Mouse (Mus musculus) spleen, embryonic (tissue): Measurements from ENCODE around the gene Emc8.

Source experiments
- CTCF ChIA-PET: fragments of 350-600 bp; sonication (Branson Sonifier 250); formaldehyde crosslinking; loops from one replicate; lab custom pipeline; 2022; lab: Charles Lee

The Emc8 gene

DNA sequence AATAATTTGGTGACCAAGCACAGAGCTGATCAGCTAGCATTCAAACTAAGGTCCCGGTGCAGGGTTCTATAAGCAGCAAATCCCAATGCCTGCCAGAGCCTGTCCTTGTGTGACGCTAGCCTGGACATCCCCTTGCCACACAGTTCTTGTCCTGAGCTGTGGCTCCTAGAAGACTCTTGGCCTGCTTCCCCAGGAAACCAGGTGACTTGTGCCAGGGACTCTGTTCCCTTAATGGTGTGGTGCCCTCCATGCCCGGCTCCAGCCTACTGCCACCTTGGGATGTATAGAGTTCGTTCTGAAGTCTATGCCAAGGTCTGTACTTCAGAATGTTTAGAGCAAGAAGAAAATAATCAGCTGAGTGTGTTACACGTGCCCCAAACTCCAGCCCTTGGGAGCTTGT is 18.2 kb upstream of the Emc8 start:
- CTCF ChIA-PET, result interaction anchor here (0.6 to 1.1 kb wide), 4 partner anchors 12 to 110 kb away, joined by 3 to 7 read pairs (median 4); no protein-coding TSS in a partner anchor

DNA sequence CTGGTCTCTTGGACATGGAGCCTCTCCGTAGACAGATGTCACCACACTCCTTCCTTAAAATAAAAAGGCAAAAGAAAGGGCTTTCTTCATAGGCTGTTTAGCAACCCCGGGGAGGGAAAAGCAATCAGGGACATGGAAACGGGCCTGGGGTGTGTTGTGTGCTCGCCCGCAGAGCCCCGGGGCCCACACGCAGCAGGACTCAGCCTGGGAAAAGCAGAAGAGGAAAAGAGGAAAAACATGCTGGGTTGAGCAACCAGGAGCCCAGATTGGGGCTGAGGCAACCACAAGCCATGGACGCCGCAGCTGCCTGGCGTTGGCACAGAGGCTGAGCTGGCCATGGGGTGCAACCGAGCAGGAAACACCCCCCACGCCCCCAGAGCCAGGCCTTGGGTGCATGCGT is 17.7 kb upstream of the Emc8 start:
- CTCF ChIA-PET, result interaction anchor here (1.0 to 1.8 kb wide), 3 partner anchors 12 to 110 kb away, joined by 3 to 7 read pairs (median 4); no protein-coding TSS in a partner anchor

DNA sequence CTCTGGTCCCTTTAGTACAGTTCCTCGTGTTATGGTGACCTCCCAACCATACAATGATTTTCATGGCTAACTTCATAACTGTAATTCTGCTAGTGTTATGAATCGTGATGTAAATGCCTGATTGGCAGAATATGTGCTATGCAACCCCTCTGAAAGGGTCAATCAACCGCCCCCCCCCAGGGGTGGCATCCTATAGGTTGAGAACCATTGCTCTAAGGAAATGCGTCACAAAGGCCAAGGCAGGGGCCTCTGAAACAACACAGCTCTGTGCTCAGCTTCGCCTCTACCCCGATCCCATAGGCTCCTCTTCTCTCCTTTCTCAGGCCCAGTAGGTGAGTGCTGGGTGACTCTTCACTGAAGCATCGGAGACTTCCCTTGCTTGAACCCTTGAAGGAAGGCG is 17.2 kb upstream of the Emc8 start:
- CTCF ChIA-PET, result interaction anchor here (0.5 to 1.8 kb wide), 2 partner anchors 86 to 111 kb away, joined by 4 read pairs; no protein-coding TSS in a partner anchor

DNA sequence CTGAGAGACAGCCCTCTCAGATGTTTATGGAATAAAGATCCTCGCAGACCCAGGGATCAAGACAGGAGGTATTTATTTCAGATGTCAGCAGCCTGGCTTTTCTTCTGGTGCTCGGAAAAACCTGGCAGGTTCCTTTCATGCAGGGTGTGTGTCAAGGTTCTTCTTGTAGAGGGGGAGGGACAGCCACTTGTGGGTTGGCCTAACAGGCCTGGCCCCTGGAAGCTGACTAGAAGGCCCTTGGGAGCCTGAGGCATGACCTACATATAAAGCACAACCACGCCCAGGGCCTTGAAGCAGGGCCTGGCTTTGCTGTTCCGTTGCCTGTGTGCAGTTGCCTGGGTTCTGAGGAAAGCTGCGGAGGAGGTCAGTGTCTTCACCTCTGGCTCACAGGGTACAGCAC is 16.7 kb upstream of the Emc8 start:
- CTCF ChIA-PET, result interaction anchor here (0.5 to 1.8 kb wide), 2 partner anchors 85 to 111 kb away, joined by 4 read pairs; no protein-coding TSS in a partner anchor

DNA sequence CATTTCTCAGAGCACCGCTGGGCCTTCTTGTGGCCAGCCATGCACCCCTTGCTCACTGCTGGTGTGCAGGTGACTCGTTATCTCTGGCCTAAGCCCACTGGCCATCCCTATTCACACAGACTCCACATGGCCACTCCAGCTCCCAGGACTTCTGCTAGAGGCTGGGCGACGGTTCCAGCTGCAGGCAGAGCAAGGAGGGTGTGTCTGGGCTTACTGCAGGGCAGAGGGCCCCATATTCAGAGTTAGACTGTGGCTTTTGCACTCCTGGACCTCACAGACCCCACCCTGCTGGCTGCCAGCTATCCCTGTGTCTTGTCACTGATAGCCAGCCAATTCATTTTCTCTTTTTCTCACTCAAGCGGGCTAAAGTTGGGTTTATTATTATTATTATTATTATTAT is 15.7 kb upstream of the Emc8 start:
- CTCF ChIA-PET, result interaction anchor here (0.6 to 1.6 kb wide), 5 partner anchors 9 to 730 kb away, joined by 3 to 7 read pairs (median 4); no protein-coding TSS in a partner anchor

DNA sequence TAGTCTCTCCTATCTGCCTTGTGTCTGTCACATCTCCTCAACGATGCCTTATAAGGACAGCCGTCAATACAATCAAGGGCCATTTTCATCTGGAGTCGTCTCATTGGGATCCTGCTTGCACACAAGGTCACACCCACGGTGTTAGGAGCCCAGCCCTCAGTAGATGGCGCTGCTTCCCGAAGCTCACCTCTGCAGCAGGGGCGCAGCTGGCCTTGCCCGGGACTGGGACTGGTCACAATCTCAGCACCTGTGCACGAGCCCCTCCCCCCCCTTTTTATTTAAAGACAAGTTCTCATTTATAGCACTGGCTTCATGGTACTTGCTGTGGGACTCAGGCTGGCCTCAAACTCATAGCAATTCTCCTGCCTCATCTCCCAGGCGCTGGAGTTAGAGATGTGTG is 15.2 kb upstream of the Emc8 start:
- CTCF ChIA-PET, result interaction anchor here (0.8 to 1.6 kb wide), 4 partner anchors 64 to 730 kb away, joined by 3 to 7 read pairs (median 4); no protein-coding TSS in a partner anchor

DNA sequence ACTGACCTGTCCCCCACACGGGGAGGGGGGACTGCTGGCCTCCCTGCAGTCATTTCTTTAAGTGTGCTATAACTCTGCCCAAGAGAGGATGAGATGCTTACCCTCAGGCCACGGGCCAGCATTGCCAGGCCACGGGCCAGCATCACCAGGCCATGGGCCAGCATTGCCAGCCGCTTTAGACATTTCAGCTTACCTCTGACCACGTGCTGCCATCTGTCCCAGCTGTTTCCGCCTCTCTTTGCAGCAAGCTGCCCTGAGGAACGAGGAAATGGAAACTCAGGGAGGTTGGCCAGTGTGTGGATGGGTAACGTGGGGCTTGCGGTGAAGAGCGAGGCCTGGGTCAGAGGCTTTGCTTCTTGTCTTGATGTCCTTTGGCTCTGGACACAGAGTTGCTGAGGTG is 12.7 kb upstream of the Emc8 start:
- CTCF ChIA-PET, result interaction anchor here (0.8 to 3.4 kb wide), 4 partner anchors 113 to 127 kb away, joined by 4 to 17 read pairs (median 6); no protein-coding TSS in a partner anchor

DNA sequence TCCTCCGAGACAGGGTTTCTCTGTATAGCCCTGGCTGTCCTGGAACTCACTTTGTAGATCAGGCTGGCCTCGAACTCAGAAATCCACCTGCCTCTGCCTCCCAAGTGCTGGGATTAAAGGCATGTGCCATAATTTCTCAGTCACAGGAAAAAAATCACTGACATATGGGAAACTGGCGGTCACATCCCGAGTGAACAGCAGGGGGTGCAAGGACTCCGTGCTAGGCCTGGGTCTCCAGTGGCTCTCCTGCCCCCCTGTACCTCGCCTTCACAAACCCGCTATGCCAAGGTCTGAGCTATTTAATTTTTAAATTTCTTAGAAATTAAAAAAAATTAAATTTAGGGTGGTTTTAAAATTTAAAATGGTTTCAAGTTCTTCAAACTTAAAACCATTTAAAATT is 12.0 kb upstream of the Emc8 start:
- CTCF ChIA-PET, result interaction anchor here (0.5 to 3.4 kb wide), 12 partner anchors 16 to 203 kb away, joined by 3 to 17 read pairs (median 4); no protein-coding TSS in a partner anchor

DNA sequence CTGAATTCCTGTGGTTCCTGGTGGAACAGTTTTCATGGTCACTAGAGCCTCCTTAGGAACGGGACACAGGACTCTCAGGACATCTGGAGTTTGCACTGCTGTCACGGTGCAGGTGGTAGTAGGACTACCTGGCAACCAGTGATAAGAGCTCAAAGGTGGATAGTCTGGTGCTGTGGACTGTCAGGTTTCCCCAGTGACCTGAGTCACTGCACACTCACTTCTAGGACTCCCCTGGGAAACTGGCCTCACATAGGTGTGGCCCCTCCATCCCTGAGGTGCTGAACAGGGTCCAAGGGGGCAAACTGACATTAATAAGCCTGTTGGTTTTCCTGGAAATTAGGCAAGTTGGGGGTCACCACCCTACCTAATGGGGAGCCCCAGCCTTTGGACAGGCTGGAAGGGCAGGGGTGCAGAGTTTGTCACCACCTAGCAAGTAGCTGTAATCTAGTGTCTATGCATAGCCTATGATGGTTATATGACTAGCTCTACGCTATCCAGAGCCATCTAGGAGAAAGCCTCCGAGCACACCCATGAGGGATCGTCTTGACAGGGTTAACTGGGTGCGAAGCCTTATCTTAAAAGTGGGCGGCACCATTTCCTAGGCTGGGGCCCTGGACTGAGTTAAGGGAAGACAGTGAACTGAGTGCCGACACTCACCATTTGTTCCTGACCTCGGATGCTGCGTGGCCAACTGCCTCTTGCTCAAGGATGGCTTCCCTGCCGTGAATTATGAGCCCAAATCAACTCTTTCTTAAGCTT is 11.4 kb upstream of the Emc8 start:
- CTCF ChIA-PET, result interaction anchor here (0.5 to 3.4 kb wide), 13 partner anchors 16 to 1168 kb away, joined by 3 to 17 read pairs (median 4); no protein-coding TSS in a partner anchor

DNA sequence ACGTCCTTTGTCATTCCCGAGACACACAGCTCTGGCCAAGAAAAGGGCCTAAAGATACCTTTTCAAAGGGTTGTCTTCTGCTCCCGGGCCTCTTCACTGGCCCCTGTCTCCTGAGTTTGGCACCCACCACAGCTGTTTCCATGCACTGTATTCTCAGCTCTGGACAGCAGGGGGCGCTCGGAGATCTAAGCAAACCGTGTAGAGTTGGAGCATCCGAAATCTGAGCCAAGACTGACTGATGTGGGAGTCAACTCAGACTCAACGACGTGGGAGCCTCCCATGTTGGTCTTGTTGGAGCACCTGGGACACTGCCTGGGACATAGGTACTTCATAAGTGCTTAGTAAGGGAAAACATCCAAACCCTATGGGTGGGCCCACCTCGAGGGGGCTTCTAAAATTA is 10.1 kb upstream of the Emc8 start:
- CTCF ChIA-PET, result interaction anchor here (0.6 to 3.4 kb wide), 3 partner anchors 40 to 129 kb away, joined by 6 to 17 read pairs (median 9); no protein-coding TSS in a partner anchor

DNA sequence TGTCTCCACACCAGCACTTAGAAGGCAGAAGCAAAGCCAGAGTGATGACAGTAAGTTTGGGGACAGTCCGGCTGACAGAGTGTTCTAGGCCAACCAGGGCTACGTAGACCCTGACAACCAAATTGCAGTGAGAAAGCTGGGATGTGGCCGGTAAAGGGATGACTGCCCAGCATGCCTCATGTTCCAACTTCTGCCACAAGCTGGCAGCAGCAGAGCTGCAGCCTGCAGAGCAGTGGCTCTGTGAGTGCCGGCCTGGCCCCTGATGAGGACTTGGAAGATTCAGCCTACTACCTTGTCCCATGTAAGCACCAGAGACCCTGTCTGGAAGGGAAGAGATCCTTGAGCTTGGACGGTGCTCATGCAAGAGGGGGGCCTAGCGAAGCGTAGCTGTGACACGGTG is 7.3 kb upstream of the Emc8 start:
- CTCF ChIA-PET, result no interaction called here

DNA sequence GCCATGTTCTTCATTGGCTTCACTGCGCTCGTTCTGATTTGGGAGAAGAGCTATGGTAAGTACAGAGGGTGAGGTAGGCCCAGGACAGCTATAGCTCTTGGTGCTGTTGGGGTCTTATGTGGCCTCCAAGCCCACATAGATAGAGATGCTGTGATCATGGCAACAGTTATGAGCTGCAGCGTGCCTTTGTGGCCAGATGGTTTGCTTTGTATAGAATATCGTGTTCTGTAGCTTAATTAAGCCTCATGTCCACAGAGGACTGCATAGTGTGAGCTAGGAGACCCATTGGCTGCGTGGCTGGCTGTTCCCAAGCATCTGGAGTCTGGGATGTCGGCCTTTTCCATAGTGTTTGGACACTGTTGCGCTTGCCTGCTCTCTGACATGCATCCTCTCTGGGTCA is 4.9 kb upstream of the Emc8 start:
- CTCF ChIA-PET, result no interaction called here

DNA sequence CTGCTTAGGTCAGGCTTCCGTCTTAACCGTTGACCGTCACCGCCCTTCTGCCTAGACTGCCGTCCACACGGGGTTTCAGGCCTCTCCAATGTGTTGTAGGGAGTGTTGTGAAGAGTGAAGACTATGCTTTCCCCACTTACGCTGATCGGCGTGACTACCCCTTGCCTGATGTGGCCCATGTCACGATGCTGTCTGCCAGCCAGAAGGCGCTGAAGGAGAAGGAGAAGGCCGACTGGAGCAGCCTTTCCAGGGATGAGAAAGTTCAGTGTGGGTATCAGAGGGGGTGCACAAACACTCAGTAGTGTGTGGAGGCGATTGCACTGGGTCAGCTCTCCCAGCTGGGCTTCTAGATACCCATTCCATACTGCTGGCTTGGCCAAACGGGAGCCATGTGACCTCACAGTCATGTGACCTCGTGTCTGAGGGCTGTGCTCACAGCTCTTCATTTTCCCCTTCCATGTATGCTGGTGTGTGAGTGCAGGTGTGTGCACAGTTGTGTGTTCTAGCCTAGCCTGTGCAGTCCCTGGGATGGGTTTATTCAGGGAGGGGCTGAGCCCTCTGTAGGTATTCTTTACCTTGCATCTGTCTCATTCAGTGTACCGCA is 4.4 kb upstream of the Emc8 start:
- CTCF ChIA-PET, result no interaction called here

DNA sequence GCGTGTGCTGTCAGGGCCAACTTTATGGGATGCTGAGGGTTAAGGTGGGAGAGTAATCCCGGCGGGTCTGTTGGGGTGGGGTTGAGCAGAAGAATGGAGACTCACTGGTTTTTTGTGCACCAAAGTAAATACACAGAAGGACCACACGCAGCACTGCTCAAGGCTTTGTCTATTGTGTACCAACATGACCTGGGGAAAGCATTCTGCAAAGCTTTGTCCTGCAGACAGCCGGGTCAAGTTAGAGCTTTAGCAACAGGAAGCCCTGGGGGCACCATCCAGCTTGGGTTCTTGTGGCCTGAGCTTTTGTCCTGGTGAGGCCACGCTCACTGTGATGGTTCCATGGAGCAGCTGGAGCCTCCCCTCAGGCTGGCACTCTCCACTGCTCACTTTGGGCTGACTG is 3.4 kb upstream of the Emc8 start:
- CTCF ChIA-PET, result interaction anchor here (0.6 kb wide), 1 partner anchor 117 kb away, joined by 6 read pairs; no protein-coding TSS in a partner anchor

DNA sequence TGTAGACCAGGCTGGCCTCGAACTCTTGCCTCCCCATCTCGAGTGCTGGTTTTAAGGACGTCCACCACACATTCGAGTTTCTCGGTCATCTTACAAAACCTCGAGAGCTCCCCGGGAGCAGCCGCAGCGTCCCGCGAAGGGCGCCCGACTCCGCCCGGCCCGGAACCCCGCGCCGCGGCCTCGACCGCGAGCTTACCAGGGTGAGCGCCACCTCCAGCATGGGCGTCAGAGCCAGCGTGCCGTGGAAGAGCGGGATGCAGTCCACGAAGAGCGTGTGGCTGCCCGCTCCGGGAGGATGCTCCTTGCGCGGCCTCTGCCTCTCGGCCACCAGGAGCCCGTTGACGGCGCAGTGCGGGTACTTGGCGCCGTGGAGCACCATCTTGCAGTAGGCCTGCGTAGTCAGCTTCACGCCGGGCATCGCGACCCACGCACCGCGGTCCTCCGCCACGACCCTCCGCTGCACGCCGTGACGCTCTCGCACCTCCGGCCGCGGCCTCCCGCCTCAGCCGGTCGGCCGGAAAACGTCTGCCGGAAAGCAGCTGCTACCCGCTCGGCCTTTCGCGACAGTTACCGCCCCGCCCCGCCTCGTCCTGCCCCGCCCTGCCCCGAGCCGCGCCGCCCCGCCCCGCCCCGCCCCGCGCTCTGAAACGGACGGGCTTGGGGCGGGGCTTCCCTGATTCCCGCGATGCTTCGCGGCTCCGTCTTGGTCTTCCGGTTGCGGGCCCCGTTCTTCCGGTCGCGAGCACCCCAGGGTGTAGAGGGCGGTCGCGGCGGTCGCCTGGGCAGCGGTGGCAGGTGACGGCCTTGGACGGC is 606 bp downstream of the Emc8 start, which contains the start of the genes Gm27021 and Cox4i1:
Gene Gm27021, minus strand, starts transcription at position 519 of the 813 bp plus-strand sequence.
Gene Cox4i1, plus strand, starts transcription at position 662 of the 813 bp plus-strand sequence.
- CTCF ChIA-PET, result interaction anchor here (0.5 kb wide), 1 partner anchor 20 kb away, joined by 11 read pairs; the partner anchor contains the start of gene 1190005I06Rik

DNA sequence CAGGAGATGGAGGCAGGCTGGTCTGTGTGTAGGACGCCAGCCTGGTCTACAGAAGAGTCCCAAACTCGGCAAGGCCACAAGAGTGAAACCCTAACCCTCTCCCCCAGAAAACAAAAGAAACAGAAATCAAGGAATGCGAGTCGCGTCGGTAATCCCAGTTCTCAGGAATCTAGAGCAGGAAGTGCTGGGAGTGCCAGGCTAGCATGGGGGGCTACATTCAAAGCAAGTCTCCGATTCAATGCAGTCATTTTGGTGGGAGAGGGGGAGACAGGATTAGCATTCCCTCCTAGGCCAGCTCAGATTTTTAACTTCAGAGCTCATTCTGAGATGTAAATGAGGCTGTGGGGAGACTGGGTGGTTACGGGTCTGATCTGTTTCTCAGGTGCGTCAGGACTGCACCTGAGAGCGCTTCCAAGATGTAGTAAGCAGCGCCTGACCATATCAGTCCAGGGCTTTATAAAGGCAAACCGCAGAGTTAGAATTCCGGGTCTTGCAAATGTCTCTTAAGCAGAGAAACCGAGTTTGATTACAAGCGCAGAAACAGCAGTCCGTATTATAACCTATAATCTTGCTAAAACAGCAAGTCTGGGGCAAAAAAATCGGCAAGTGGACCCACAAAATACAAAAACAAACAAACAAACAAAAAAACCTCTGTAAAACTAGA is 1.4 kb downstream of the Emc8 start:
- CTCF ChIA-PET, result no interaction called here

DNA sequence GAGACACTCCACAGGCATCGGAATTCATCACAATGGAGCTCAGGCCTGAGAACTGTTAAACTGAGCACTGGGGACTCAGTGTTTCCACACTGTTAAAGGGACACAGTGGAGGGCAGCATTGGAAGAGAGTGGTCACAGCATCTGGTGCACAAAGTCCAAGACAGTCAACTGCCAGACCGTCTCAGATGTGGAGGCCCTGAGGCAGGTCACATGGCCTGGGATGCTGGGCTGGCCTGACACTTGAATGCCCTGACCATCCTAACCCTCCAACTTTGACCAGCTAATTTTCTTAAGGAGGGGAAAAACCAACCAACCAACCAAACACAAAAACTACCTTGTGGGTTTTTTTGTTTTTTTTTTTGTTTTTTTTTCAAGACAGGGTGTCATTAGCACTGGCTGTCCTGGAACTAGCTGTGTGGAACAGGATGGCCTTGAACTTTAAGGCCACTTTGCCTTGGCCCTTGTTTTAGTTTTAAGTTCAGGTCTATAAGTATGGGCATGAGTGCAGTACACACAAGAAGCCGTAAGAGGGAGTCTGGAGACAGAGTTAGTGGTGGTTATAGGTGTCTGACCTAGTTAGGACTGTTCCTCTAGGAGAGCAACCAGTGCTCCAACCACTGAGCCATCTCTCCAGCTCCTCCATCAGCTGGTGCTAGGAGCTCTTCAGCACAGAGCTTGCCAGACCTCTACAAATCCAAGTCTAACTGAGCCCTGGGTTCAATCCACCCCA is 2.5 kb downstream of the Emc8 start:
- CTCF ChIA-PET, result interaction anchor here (0.7 kb wide), 1 partner anchor 134 kb away, joined by 3 read pairs; no protein-coding TSS in a partner anchor

DNA sequence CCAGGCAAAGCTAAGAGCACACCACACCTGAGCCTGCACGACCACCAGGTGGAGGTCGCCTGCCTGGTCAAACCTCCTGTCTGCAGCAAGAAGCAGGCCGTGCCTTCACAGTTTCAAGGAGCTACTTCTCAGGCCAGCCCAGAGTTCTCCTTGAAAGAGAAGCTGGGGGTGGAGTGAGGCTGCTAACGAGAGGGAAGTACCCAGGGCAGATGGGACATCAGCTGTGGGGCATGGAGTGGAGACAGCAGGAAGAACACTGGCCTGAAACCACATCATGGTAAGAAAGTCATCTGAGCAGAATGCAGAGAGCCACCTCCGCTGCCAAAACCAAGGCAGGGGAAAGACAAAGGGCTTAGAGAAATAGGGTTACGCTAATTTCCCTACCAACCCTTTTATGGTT is 3.8 kb downstream of the Emc8 start:
- CTCF ChIA-PET, result interaction anchor here (0.6 kb wide), 1 partner anchor 111 kb away, joined by 3 read pairs; no protein-coding TSS in a partner anchor

DNA sequence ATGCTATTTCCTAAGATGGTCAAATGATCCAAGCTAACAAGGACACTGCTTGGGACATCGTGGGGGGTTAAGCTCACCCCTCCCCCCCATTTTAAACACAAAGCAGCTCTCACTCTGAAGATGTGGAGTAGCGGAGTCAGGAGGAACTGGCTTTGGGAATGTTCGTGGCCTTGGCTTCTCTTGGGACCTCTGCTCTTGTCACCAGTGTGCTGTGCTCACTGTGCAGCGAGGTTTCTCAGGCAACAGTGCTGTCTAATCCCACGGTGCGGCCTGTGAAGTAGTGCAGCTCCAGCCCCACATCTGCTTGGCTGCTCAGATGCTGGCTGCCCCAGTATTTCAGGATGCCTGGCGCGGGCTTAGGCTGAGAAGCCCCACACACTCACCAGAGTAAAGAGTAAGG is 11.0 kb downstream of the Emc8 start:
- CTCF ChIA-PET, result no interaction called here
